Comparison of ENCODE assay signal across 18 mouse cellular contexts in the genomic region with DNA sequence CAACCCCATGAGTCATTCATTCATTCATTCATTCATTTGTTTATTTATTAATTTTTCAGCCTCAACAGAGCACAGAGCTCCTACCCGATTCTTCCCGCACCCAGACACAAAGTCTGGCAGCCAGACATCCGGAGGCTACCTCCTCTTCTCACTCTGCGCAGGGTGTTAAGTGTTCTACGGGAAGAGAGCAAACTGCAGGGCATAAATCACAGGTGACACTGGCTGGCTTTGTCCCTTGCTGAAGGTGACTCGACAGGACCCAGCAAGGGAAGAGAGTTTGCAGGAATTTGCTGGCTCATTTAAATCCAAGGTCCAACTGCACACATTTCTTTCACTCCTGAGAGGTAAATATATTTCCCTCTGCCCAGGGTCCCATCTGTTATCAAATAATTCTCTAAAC. TPM values are rescaled to one million over a fixed set of nuclear protein-coding genes. Genes with fewer than 3 reads are reported as not detected.
DNase-seq lines count a peak whose midpoint lies in the region; ATAC-seq lines count a peak whose summit lies in the region.
"Had no signal": no experiment of that assay in that cellular context is flagged by ENCODE, and none has a peak within 500 bp of the region (broad histone marks: within the 10 kb centered on the region; RNA-seq: fewer than 3 reads in every experiment).

No protein-coding gene starts in this region.

- no peaks in the 10 kb centered on the region for H3K9me3 ChIP-seq in limb, embryonic 11.5 days (ENCODE audit: control insufficient read depth, low read length)
- no peaks in the 10 kb centered on the region for H3K9me3 ChIP-seq in limb, embryonic 10.5 days (replicated peaks)
- H3K9me3 ChIP-seq in stomach, embryonic 14.5 days (ENCODE audit: control insufficient read depth, low read depth, low read length), result no peaks in the 10 kb centered on the region
- H3K9me3 ChIP-seq: midbrain, embryonic 13.5 days had no signal

- no peak for ATAC-seq in limb, embryonic 11.5 days (ENCODE audit: insufficient number of reproducible peaks, low FRiP score, low TSS enrichment, low read depth)
- no peak for ATAC-seq in stomach, embryonic 14.5 days (ENCODE audit: insufficient number of reproducible peaks, insufficient read depth, low FRiP score, low read depth)
- ATAC-seq: hindbrain, embryonic 16.5 days; lung, postnatal 0 days; midbrain, embryonic 13.5 days had no signal

- peaks cover 12% of the 10 kb centered on the region for H3K4me1 ChIP-seq in limb, embryonic 11.5 days (ENCODE audit: control insufficient read depth, insufficient read depth, low read length)
- H3K4me1 ChIP-seq in limb, embryonic 10.5 days, result peaks cover 37% of the 10 kb centered on the region
- peaks cover 16% of the 10 kb centered on the region for H3K4me1 ChIP-seq in stomach, embryonic 14.5 days (ENCODE audit: control insufficient read depth, insufficient read depth, low read length)

- no peaks in the 10 kb centered on the region for H3K36me3 ChIP-seq in limb, embryonic 11.5 days (ENCODE audit: control insufficient read depth, insufficient read depth, low read length)
- H3K36me3 ChIP-seq in limb, embryonic 10.5 days, result no peaks in the 10 kb centered on the region
- no peaks in the 10 kb centered on the region for H3K36me3 ChIP-seq in stomach, embryonic 14.5 days (ENCODE audit: control insufficient read depth, insufficient read depth, low read length)
- H3K36me3 ChIP-seq: midbrain, embryonic 13.5 days had no signal

- H3K9ac ChIP-seq in limb, embryonic 11.5 days (ENCODE audit: low read length), result no peak overlapping the region
- H3K9ac ChIP-seq in stomach, embryonic 14.5 days (replicated peaks; ENCODE audit: low read depth, low read length), result no peak overlapping the region
- H3K9ac ChIP-seq: midbrain, embryonic 13.5 days had no signal

- intact Hi-C loops in left cerebral cortex, postnatal 10 days (cut with DNase I), result no loop called here

- H3K27me3 ChIP-seq in limb, embryonic 11.5 days (ENCODE audit: control insufficient read depth, insufficient read depth, low read length), result no peaks in the 10 kb centered on the region
- H3K27me3 ChIP-seq in limb, embryonic 10.5 days (ENCODE audit: low read depth, poor library complexity, severe bottlenecking), result no peaks in the 10 kb centered on the region
- H3K27me3 ChIP-seq in stomach, embryonic 14.5 days (ENCODE audit: control insufficient read depth, insufficient read depth, low read length), result no peaks in the 10 kb centered on the region
- H3K27me3 ChIP-seq: midbrain, embryonic 13.5 days had no signal

- no peak overlapping the region for H3K4me2 ChIP-seq in limb, embryonic 11.5 days (ENCODE audit: low read depth, severe bottlenecking)
- H3K4me2 ChIP-seq in stomach, embryonic 14.5 days (replicated peaks; ENCODE audit: low read depth, low read length), result no peak overlapping the region
- H3K4me2 ChIP-seq: midbrain, embryonic 13.5 days had no signal

- DNase-seq in gastrocnemius, postnatal 25 days, result peak; percentile 29
- DNase-seq in gastrocnemius, postnatal 10 days, result no peak
- peak; percentile 56 for DNase-seq in limb, embryonic 11.5 days (ENCODE audit: low spot score)
- no peak for DNase-seq in limb, embryonic 10.5 days (ENCODE audit: low spot score)
- peak; percentile 46 for DNase-seq in kidney, postnatal 10 days
- no peak for DNase-seq in layer of hippocampus, postnatal 36 days
- DNase-seq in left cerebral cortex, postnatal 10 days (ENCODE audit: extremely low spot score in 1 of 2, low spot score in 2 of 2), result no peak
- DNase-seq: adrenal gland, postnatal 25 days; liver; thymus, adult 18-20 months had no signal

- no peak overlapping the region for H3K27ac ChIP-seq in limb, embryonic 11.5 days (replicated peaks; ENCODE audit: low read depth, low read length)
- H3K27ac ChIP-seq in limb, embryonic 10.5 days, result no peak overlapping the region
- peak overlapping the region; percentile 15; the same call in 1 of the 2 replicates for H3K27ac ChIP-seq in stomach, embryonic 14.5 days (ENCODE audit: low read length)
- H3K27ac ChIP-seq: midbrain, embryonic 13.5 days had no signal

- no peak overlapping the region for H3K4me3 ChIP-seq in limb, embryonic 11.5 days (ENCODE audit: low read depth, low read length)
- no peak overlapping the region for H3K4me3 ChIP-seq in limb, embryonic 10.5 days
- H3K4me3 ChIP-seq in stomach, embryonic 14.5 days (ENCODE audit: low read depth, low read length), result no peak overlapping the region
- H3K4me3 ChIP-seq: erythroblast, embryonic 14.5 days; midbrain, embryonic 13.5 days had no signal

- WGBS in limb, embryonic 11.5 days, result 4% methylated on average over 6 of the region's 6 CpGs
- WGBS in limb, embryonic 10.5 days, result 6% methylated on average over 6 of the region's 6 CpGs
- WGBS in stomach, embryonic 14.5 days, result 5% methylated on average over 6 of the region's 6 CpGs

RNA-seq across cellular contexts. Expression of gene Mtmr3, which starts 9.8 kb away (rescaled TPM):
- 10 to 100 TPM; 36.5 to 41.4 TPM for total RNA-seq in gastrocnemius, postnatal 25 days (2021)
- total RNA-seq in gastrocnemius, postnatal 10 days (2021), result 10 to 100 TPM; 45.6 to 50.1 TPM
- 26.2 and 30.2 TPM in 2 replicates for polyA plus RNA-seq in limb, embryonic 11.5 days (2014; fragmentation: Nextera tagmentation; extraction: Ambion mirVana)
- 26.6 and 31.4 TPM in 2 replicates for polyA plus RNA-seq in limb, embryonic 10.5 days (2016; fragmentation: Nextera tagmentation; extraction: Ambion mirVana)
- polyA plus RNA-seq in stomach, embryonic 14.5 days (2014; fragmentation: Nextera tagmentation; extraction: Ambion mirVana), result 30.5 and 31.1 TPM in 2 replicates
- total RNA-seq in layer of hippocampus, postnatal 36 days (2021), result 10 to 100 TPM; 71.5 to 73.3 TPM
- total RNA-seq in left cerebral cortex, postnatal 10 days (2021), result 10 to 100 TPM; 63.5 to 67.4 TPM

RNA-seq across cellular contexts. Expression of gene Gm11032, which starts 15.4 kb away (rescaled TPM):
- total RNA-seq in gastrocnemius, postnatal 25 days (2021), result not detected
- total RNA-seq in gastrocnemius, postnatal 10 days (2021), result not detected
- polyA plus RNA-seq in limb, embryonic 11.5 days (2014; fragmentation: Nextera tagmentation; extraction: Ambion mirVana), result not detected in 2 replicates
- polyA plus RNA-seq in limb, embryonic 10.5 days (2016; fragmentation: Nextera tagmentation; extraction: Ambion mirVana), result not detected in 2 replicates
- not detected in 2 replicates for polyA plus RNA-seq in stomach, embryonic 14.5 days (2014; fragmentation: Nextera tagmentation; extraction: Ambion mirVana)
- not detected for total RNA-seq in layer of hippocampus, postnatal 36 days (2021)
- not detected for total RNA-seq in left cerebral cortex, postnatal 10 days (2021)
- total RNA-seq: adrenal gland, postnatal 25 days; common myeloid progenitor, adult 5-6 weeks; layer of hippocampus, postnatal 25 days had no signal
- polyA plus RNA-seq: erythroblast, embryonic 14.5 days; frontal cortex, adult 2 months; hindbrain, embryonic 16.5 days; lung, postnatal 0 days; midbrain, embryonic 13.5 days had no signal

RNA-seq across cellular contexts. Expression of gene Ascc2, which starts 33.1 kb away (rescaled TPM):
- total RNA-seq in gastrocnemius, postnatal 25 days (2021), result 10 to 100 TPM; 14.2 to 14.7 TPM
- total RNA-seq in gastrocnemius, postnatal 10 days (2021), result 10 to 100 TPM; 13.7 to 16.5 TPM
- polyA plus RNA-seq in limb, embryonic 11.5 days (2014; fragmentation: Nextera tagmentation; extraction: Ambion mirVana), result 39.5 and 40.6 TPM in 2 replicates
- 40.3 and 40.5 TPM in 2 replicates for polyA plus RNA-seq in limb, embryonic 10.5 days (2016; fragmentation: Nextera tagmentation; extraction: Ambion mirVana)
- polyA plus RNA-seq in stomach, embryonic 14.5 days (2014; fragmentation: Nextera tagmentation; extraction: Ambion mirVana), result 33.8 and 35.5 TPM in 2 replicates
- 10 to 100 TPM; 22.2 to 25.8 TPM for total RNA-seq in layer of hippocampus, postnatal 36 days (2021)
- 10 to 100 TPM; 20.3 to 21.2 TPM for total RNA-seq in left cerebral cortex, postnatal 10 days (2021)

Comparison
In these comparisons a context has a peak if more than half of its experiments do, and no peak if none do; other contexts are left out.
1. DNase-seq: peak in gastrocnemius, postnatal 25 days (single experiment), limb, embryonic 11.5 days (single experiment) and kidney, postnatal 10 days (single experiment); none in gastrocnemius, postnatal 10 days (single experiment), limb, embryonic 10.5 days (single experiment), layer of hippocampus, postnatal 36 days (0 of 2) and left cerebral cortex, postnatal 10 days (0 of 2).